Mouse (Mus musculus) cerebellum, adult 11-12 months (tissue): ENCODE measurements at regions not wholly inside any gene's neighbourhood (a gene's known extent, or its start where the extent isn't known, plus 50 kb on each side); places are given as distances from the start of the nearest gene placed in this dataset.

ENCODE experiments used
- DNase-seq: peaks from one replicate; pipeline ENCODE4 v3.0.0; 2022

DNA sequence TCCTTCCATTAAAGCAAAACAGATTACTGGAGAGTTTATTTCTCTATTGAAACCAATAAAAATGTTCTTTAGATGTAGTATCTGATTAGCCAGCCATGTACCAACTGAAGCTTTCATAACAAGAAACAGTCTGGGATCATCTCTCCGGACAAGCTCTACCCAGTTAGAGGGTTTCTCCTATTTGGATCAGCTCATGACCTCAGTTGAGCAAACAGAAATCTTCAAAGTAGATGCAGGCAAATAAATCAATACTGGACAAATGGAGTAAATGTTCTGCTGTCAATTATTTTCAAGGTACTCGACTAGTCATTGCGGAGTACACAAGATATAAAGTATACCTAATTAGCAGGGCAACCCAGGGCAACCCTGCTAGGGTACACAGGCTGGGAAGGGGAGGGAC is 67.4 kb downstream of the Avpr1a start:
- no peak for DNase-seq

DNA sequence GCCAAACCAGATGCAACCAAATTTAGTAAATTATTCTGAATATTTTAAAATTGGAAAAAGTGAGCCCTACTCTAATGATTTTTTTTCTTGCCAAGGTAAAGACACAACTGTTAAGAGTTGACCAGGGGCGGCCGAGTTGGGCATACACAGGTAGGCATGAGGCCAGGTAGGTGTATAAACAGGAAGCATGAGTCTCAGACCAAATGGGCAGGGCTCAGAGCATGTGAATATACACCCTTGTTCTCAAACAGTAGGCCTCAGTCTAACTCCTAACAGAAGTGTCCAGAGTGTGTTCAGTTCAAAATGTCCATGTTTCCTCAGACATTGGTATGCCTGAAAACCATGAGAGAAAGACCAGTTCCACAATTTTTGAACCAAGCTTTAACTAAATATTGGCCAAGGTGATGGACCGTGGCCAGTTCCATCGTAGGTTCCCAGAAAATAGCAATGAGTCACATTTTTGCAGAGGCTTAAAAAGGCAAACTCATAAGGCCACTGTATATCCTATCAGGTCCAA is 71.0 kb downstream of the Avpr1a start:
- DNase-seq = no peak

DNA sequence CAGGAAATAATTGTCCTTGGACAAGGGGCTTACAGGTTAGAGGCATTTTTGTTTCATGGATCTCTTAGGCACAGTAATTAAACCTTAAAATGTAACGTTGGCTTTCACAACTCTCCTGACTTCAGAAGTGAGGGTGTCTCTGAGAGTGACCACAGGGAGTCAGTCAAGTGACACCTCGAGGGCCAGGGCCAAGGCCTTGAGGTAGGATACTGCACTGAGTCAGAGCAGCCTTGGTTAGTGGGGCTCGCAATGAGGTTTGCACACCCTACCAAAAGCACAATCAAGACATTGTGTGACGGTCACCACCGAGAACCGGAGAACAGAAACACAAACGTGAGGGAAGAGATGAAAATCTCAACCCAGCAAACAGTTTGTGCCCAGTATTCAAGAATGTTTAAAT is 71.7 kb downstream of the Avpr1a start:
- no peak for DNase-seq

DNA sequence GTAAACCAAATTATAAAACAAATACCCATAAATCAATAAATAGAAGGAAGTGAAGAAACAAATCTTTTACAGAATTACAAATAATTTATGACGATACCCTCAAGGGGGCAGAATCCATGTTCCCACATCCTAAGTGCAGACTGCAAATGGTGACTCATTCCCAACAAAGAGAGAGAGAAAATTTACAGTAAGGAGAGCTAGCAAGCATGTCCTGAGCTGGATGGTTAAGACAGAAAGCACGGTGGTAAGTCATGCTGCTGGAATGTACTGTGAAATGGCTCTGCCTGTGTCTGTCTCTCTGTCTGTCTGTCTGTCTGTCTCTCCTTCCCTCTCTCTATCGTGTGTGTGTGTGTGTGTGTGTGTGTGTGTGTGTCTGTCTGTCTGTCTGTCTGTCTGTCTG is 74.3 kb downstream of the Avpr1a start:
- DNase-seq = no peak

DNA sequence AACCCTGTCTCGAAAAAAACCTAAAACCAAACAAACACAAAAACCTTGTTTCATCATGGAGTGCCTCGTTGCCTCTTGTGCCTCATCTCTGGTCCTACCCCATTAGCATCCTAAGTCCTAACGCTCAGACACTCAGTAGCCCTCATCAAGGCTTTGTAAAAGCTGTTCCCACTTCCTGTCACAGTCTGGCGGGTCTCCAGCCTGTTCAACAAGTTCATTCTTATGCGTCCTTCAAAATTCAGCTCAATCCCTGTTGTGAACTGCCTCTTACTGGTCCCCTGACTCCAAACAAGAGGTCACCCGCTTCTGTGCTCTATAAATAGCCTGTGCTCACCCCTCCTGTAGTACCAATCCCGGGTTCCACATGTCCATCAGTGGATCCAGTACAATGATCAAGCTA is 77.1 kb downstream of the Avpr1a start:
- no peak for DNase-seq

DNA sequence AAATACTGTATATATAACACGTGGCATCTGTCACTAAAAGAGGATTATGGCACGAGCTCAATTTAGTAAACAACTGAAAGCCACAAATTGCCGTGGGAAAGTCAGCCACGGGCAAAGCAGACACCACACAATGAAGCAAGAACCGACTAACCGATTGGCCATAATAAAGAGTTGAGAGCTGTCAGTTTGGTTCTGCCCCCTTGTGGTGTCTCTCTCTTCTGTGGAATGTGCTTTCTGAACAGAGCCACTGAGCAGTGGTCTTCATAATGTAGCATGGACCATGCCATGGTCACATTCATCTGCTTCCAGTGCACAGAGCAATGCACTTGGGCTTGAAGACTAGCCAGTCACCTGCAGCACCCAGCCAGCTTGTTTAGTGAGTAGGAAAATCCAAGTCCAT is 77.5 kb downstream of the Avpr1a start:
- DNase-seq = no peak

DNA sequence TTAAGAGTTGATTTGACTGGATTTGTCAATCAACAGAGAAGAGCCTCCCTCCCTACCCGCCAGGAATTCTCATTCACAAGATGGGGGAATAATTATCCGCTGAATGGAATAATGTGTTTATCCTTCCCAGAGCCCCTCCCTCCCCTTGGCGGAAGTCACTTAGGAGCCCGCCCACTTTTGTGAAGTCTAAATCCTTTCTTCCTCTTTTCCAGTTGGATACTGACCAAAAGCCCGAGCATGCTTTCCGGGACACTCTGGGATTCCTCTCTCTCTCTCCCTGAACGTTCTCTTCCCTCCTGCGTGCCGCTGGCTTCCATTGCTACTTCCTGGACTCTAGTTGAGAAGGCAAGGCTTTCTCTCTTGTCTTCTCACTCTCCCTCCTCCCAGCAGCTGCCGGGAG is 79.9 kb downstream of the Avpr1a start:
- no peak for DNase-seq

DNA sequence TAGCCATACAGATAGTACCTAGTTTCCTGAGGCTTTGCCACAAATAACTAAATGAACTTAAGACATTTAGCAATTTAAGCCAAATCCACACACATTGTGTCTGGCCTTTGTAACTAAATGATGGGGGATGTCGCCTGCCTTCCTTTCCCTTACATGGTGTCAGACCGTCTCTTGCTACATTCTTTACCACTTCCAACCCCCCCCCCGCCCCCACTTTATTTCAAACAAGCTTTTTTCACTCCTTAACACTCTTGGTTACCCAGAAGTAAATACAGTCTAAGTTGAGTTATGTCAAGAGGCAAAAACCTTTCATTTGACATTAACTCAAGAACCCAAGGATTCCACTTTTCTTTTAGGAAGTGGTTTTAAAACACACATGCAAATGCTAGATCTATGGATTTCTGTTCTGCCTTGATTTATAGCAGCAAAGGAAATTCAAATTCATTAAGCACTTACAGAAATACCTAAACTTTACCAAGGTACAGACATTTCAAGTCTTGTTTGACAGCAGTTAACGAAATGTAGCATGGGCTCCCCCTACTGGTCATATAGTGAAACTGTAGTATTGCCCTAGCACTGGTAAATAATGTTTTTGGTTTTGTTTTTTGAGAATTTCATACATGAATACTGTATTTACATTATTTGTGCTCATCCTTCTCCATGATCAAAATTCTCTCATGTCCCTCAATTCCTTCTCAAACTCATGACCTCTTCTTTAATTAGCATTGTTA is 80.8 kb downstream of the Avpr1a start:
- DNase-seq = no peak

DNA sequence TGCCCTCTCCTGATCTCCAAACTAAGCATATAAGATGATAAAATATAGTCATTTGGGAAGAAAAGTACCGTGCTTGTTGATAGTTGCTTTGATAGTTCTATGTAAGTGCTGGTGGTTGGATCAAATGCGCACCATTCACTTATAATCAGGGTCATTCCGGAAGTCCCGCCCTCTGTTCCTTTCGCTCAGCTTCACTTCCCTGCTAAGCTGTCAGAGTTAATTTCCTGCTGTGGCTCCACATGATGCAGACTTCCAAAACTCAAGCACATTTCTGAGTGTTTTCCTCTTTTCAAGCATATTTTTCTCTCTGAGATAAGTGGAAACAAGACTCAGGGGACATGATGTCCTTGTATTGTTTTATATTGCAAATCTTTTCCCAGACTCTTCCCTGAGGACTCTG is 86.4 kb downstream of the Avpr1a start:
- DNase-seq = no peak

DNA sequence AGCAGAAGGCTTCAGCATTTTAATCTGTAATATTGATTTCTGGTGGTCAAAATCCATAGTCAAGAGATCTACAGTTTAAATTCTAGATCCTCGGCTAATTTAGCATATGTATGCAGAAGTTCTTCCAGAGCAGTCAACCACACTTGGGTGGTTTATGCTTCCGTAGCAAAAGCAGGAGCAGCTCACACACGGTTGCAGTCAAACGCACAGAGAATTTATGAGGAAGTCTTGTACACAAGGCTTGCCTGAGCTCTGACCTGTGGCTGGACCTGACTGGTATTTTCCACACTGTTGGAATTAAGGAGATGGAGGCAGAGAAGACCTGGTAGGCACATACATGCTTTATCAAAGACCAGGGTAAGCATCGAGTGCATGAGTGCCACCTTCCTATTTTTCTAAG is 86.8 kb downstream of the Avpr1a start:
- no peak for DNase-seq

DNA sequence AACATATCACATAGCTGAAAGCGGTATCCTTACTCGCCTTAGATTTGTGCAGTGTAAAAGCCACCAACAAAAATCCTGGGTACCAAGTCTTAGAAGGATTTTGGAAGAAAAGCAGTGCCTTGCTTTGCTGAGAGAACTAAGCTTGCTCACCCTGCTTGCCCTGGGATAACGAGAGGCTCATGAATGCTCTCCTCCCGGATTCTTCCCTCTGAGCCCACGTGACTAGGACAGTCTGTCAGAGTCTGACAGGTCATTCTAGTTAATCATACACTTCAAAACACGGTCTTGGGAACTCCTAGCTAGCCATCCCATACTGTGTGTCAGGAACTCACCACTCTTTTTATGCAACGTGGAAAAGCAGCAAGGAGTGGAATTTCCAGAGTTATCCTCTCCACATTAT is 91.4 kb downstream of the Avpr1a start:
- DNase-seq = no peak

DNA sequence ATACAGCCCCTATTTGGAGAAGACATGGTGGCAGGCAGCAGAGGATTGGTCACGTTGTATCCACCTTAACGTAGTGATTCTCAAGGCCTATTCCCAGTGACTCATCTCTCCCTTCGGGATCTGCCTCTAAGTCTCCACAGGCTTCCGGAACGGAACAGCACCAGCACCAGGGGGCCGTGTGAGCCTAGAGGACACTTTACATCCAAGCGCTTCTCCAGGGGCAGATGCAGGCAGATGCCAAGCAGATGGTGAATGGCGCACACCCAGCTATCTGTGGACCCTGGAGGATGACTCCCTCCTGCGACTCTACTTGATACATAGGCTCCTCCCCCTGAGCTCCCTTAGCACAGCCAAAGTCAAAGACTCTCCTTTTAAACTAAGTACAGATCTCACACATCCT is 94.3 kb downstream of the Avpr1a start:
- no peak for DNase-seq

DNA sequence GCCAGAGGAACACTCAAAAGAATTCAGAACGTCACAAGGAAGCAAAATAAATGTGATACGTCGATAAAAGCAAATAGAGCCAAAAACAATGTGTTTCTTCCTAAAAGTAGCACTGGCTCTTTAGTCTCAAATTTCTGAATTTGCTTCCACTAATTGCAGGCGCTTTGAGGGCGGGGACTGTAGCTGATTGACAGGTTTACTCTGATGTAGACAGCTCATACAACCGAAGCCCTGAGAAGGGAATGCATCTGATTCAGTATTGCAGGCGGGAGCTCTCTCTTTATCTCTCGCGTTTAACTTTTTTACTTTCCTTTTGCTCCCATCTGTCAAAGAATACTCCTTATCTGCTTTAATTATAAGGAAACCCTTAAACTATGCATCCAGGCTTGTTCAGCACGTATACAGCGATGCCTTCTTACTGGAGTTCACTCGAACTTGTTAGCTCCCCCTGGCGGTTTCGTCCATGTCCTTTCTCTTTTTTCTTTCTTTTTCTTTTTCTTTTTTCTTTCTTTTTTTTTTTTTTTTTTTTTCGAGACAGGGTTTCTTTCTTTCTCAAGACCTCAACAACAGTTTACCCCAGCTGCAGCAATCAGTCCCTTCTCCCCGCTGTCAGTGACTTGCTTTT is 95.9 kb downstream of the Avpr1a start:
- DNase-seq = no peak

DNA sequence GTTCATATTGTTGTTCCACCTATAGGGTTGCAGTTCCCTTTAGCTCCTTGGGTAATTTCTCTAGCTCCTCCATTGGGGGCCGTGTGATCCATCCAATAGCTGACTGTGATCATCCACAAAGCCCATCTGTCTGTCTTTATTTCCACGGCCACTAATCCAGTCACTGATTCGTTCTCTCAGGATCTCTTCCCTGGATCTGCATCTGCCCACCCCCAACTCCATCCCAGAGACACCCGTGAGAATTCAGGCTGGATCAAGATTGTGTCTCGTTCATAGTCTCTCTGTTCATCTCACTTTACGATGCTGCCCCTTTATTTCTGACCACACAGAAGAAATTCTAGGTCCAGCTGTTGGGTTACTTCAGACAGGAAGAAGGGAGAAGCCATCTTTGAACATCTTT is 96.7 kb downstream of the Avpr1a start:
- no peak for DNase-seq

DNA sequence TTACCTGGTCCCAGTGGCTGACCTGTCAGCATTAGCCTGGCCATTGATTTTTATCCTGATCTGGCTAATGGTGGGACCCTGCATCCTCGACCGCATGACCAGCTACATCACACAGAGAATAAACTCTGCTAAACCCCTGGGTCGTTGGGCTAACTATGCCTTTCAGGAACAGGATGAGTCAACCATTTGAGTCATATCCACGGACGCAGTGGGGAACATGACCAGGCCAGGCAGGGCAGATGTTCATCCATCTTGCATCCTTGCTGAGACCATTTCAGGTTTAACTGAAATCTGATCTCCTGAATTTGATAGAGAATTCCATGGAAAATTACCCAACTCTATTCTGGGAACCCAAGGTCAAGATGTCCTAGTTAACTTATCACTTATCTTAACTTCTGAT is 103.3 kb downstream of the Avpr1a start:
- no peak for DNase-seq

DNA sequence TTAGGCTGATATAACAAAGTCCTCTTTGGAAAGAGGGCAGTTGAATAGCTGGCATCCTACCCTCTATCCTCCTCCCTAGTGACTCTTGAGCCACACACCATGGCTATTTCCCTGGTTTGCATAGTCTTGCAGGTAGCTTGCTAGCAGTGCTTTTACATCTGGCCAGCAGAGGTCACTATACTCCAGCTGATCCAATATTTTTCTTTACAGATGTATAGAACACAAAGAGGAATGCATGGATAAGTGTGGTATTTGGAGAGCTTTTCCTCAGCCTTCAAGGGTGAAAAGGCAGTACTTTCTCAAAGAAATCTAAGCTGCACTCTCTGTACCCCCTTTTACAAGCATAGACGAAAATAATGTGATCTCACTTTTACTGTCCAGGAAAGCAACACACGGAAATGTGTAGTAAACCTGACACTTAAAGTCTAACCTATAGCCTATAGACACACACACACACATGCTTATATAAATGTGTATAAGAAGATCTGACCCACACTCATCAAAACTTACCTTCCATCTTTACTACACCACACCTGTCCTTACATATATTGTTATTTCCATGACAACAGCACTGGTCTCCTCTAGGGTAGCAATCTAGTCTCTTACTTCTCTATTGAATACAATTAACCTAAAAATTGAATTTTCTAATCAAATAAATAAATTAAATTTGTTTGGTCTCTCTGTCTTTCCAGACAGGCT is 105.0 kb downstream of the Avpr1a start:
- DNase-seq = peak; percentile 15

DNA sequence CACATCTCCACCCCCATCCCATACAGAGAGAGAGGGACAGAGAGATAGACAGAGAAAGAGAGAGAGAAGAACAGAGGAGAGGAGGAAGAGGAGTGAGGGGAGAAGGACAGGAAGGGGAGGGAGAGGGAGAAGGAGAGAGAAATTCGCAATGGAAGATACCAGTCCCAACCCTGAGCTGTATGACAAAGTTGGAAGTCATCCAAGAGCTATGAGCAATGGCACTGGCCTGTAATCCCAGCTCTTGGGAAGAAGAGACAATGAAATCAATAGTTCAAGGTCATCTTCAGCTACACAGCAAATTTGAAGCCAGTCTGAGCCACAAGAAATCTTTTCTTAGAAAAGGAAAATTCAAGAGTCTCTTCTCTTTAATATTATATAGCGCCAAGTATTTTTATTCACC is 105.6 kb downstream of the Avpr1a start:
- DNase-seq = no peak

DNA sequence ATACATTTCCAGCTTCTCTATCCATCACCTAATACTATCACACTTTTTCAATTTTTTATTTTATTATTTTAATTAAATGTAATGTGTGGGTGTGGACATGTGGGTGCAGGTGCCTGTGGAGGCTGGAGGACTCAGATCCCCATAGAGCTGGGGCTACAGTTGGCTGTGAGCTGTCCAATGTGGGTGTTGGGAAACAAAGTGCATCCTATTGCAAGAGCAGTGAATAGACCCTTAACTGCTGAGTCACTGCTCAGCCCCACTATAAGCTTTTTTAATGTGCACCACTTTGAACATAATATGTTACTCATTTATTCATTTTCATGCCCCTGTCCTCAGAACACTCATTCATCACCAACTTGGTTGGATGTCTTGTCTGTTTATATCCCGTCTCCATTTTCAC is 110.4 kb downstream of the Avpr1a start:
- no peak for DNase-seq

DNA sequence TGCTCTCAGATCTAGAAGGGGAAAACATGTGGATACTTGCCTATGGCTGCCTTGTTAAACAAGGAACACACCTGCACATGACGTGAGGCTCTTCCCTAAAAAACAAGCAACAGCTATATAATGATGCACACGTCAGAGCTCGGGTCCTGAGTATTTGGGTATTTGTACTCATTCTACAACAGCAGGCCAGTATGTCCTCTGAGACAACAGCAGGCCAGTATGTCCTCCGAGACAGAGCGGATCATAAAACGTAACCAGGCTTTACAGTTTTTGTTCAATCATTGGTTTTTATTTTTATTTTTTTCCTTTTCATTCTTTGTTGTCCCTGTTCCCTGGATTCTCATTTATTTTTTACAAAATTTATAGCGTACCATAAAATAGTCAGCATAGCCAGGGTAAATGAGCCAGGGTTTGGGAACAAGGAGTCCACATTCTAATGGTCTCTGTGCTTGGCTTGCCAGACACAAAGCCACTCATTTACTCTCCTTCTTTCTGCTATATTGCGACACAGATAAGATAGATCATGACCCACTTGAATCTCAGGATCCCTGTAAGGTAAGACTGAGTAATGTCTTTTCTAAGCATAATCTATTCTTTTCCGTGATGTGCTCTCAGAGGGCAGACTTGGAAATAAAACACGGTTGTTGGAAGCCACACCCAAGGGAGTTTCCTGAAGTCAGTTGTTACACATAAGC is 111.8 kb downstream of the Avpr1a start:
- no peak for DNase-seq

DNA sequence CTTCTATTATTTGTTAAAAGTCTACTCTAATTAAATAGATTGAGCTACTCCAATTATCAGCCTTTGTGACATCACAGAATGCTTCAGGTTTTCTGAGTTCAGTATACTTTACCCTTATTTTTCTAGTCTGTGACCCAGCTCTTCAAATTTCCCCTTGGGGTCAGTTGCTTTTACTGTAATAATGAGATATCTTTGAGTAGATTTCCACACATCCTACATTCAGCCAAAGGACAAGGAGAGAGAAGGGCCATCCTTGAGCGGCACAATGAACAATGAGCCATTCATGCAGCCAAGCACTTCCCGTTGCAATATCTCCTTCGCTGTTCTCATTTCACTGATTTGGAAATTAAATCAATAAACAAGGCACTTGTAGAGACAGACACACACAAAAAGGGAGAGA is 113.6 kb downstream of the Avpr1a start:
- DNase-seq = no peak

DNA sequence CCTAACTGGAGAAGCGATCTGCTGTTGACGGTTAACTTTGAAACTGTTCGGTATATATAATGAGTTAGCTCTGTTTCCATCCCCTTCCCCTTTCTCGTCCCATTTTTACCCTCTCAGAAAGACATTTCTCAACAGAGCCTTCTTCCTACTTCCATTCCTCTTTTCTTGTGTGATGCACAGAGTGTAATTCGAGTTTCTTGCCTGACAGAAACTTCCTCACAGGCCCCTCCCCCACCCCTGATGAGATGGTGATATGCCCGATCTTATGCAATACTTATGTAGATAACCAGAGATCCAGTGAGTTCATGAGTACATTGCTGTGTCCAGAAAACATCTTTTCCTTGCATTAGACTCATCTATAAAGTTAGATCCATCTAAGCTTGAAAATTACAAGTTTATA is 114.2 kb downstream of the Avpr1a start:
- no peak for DNase-seq

DNA sequence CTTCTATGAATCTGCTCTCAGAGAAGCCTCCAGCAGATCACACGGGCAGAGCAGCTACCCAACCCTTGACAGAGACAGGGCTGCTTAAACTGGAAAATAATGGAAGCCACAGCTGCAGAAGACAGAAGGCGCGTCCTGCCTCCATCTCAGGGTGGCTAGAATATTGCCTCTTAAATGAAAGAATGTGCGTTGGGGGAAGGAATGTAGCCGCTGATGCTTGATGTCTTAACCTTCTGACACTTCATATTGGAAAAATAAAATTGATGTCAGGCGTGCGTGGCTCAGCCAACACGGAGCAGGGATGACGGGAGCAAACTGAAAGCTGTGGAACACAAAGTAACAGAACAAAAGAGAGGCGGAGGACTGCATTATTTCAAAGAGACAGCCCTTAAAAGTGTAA is 114.6 kb upstream of the Ppm1h start:
- no peak for DNase-seq

DNA sequence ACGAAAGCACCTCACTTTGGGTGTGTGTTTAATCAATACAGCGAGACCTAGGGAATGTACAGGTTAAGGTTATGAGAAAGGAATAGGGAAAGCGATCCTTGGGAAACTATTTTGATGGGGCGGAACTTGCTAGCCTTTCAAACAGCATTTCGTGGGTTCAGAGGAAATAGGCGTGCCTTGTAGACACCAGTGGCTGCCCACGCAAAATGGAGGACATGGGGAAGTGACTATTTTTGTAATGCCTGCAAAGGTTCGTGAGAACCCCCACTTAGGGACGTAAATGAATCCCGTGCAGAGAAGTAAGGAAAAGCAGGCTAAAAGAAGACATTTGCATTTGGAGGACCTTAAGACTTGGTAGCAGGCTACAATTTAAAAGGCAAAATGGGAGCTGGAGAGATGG is 114.1 kb upstream of the Ppm1h start:
- DNase-seq = no peak

DNA sequence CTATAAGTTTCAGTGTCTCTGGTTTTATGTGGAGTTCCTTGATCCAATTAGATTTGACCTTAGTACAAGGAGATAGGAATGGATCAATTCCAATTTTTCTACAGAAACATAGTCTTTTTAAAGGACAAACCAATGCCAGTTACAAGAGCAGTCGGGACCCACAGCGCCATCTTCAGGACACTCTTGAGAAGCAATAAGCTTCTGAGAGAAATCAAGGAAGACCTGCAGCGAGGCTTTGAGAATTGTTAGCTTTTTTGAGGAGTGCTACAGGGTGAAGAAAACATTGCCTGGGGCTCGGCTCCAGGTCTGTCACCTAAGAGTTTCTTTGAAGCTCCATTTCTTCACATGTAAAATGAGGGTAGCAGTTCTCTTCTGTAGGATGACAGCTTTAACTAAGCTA is 112.0 kb upstream of the Ppm1h start:
- DNase-seq = no peak
